Mouse (Mus musculus) liver, embryonic 14.5 days (tissue): ENCODE data around the gene Tsc1. TPM values are rescaled to one million over a fixed set of nuclear protein-coding genes. Genes with fewer than 3 reads are reported as not detected.
A peak's percentile ranks its signal among the peaks of the same experiment; 100 is the strongest.

Source experiments
- ATAC-seq: fragments of 200-750 bp; cut with Nextera tagmentation; 2 replicates; pipeline ENCODE4 v1.8.0; 2017; ENCODE audit warnings: moderate number of reproducible peaks, mild to moderate bottlenecking, moderate library complexity; ENCODE audit not compliant: insufficient read depth
- DNase-seq, 3 experiments: peaks; one replicate each; pipeline ENCODE4 v3.0.0-alpha.2; 2012 to 2013; ENCODE audit warnings: low read depth in 3 of 3, low spot score in 3 of 3
- H3K27ac ChIP-seq: fragments of 300-500 bp; sonication (generic); 2 replicates; pipeline ENCODE4 v1.5.1; 2014; ENCODE audit warnings: moderate library complexity, mild to moderate bottlenecking, control low read depth, inconsistent platforms
- H3K27me3 ChIP-seq: fragments of 300-500 bp; sonication (generic); 2 replicates; pipeline ENCODE4 v1.6.1; 2014; ENCODE audit warnings: mild to moderate bottlenecking, low read length, moderate library complexity; ENCODE audit not compliant: control insufficient read depth, insufficient read depth
- H3K36me3 ChIP-seq: fragments of 300-500 bp; sonication (generic); replicated peaks from 2 replicates; pipeline ENCODE4 v1.6.1; 2014; ENCODE audit warnings: low read depth; ENCODE audit not compliant: control insufficient read depth, insufficient read depth
- H3K4me1 ChIP-seq, 2 experiments: fragments of 200-500 bp in 1 of 2; fragments of 300-500 bp in 1 of 2; sonication (generic) in 1 of 2; replicated peaks; 2 replicates each; pipeline ENCODE4 v1.6.1; 2012 to 2014; ENCODE audit warnings: antibody characterized with exemption in 1 of 2, inconsistent platforms in 1 of 2, low read length in 1 of 2; ENCODE audit not compliant: control insufficient read depth in 2 of 2, insufficient read depth in 2 of 2
- H3K4me2 ChIP-seq: fragments of 300-500 bp; sonication (generic); 2 replicates; pipeline ENCODE4 v1.6.1; 2014; ENCODE audit warnings: low read depth, mild to moderate bottlenecking, control low read depth, moderate library complexity
- H3K4me3 ChIP-seq, 2 experiments: fragments of 200-500 bp in 1 of 2; fragments of 300-500 bp in 1 of 2; sonication (generic) in 1 of 2; 2 replicates each; pipeline ENCODE4 v1.5.1; 2012 to 2014; ENCODE audit warnings: low read depth in 2 of 2, low read length in 2 of 2, mild to moderate bottlenecking in 2 of 2, control low read depth in 1 of 2, inconsistent platforms in 1 of 2, moderate library complexity in 1 of 2; ENCODE audit not compliant: insufficient read depth in 1 of 2
- H3K9ac ChIP-seq: fragments of 300-500 bp; sonication (generic); replicated peaks from 2 replicates; pipeline ENCODE4 v1.6.1; 2014; ENCODE audit warnings: mild to moderate bottlenecking, control low read depth, moderate library complexity
- H3K9me3 ChIP-seq: fragments of 300-500 bp; sonication (generic); 2 replicates; pipeline ENCODE4 v1.6.1; 2016; ENCODE audit warnings: low read length, mixed read lengths; ENCODE audit not compliant: control insufficient read depth
- CTCF ChIP-seq: IDR thresholded peaks from 2 replicates; pipeline ENCODE4 v1.5.1; 2016; ENCODE audit warnings: antibody characterized with exemption, low read depth, control low read depth
- EP300 ChIP-seq: IDR thresholded peaks from 2 replicates; pipeline ENCODE4 v1.6.1; 2016; ENCODE audit warnings: antibody characterized with exemption, low read depth
- WGBS: fragments of 180-500 bp; shearing (Covaris S2); extraction: QIAGEN DNeasy Blood & Tissue Kit; methylation state at CpG from one replicate; pipeline ENCODE4 v1.1.7; 2014; ENCODE audit not compliant: insufficient replicate concordance; 5-methylcytosine and 5-hydroxymethylcytosine counted together
- polyA plus RNA-seq, 2 experiments: library from polyadenylated mRNA; depleted of rRNA in 1 of 2; stranded (reverse) in 1 of 2; unstranded in 1 of 2; fragments of >200 nt; fragmentation: Nextera tagmentation in 1 of 2; extraction: Ambion mirVana in 1 of 2; gene quantifications; 2 replicates each; pipeline versions ENCODE4 v1.2.1 to v1.2.3; 2012 to 2014

The Tsc1 gene
- polyA plus RNA-seq, 2 experiments, result 5.3 to 5.4 TPM

DNA sequence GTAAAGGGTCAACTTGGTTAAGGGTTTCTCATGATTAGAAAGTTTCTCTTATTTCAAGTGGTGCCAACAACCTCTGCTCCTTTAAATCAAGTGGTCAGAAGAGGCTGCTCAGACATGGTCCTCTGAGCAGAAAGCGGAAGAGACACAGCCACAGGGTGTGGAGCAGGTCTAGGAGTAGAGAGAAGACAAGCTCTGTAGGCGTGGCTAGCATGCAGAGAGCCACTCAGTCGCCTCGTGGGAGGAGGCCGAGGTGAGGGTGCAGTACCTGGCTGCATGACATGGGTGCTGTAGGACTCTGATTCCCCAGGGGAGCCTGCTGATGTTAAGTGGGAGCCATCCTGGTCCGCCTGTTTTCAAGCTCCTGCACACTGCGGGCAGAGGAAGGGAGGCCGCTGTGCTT lies 15.2 kb downstream of the Tsc1 start:
- Histone ChIP-seq H3K36me3 (peaks cover 19% of the 10 kb centered on the region), H3K4me1 (no peaks in the 10 kb centered on the region), H3K4me3 (no peak overlapping the region), H3K27ac (no peak overlapping the region), H3K27me3 (no peaks in the 10 kb centered on the region), H3K9ac (no peak overlapping the region), H3K4me2 (no peak overlapping the region), H3K9me3 (no peaks in the 10 kb centered on the region)
- 67% methylated on average over 8 of the region's 8 CpGs for WGBS
- DNase-seq (no peak), ATAC-seq (no peak)
- TF ChIP-seq EP300 (no peak), CTCF (no peak)

DNA sequence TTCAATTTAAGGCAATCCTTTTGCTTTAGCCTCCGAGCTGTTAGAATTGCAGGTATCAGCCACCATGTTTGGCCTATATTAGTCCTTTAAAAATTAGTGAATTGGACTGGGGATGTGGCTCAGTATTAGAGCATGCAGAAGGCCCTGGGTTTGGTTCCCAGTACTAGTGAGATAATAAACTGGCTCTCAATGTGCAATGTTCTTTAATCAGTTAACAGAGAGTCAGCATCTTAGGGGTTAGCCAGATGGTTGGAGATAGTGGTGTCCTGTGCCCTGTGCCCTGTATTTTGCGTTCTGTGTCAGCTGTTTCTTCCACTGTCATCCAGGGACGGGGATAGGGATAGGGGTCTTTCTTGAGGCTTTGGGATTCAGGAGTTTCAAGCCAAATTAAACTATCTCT lies 21.9 kb downstream of the Tsc1 start:
- H3K27me3 ChIP-seq, result no peaks in the 10 kb centered on the region
- peak; percentile 79 for ATAC-seq
- peaks cover 38% of the 10 kb centered on the region for H3K36me3 ChIP-seq
- WGBS, result 62% methylated on average over 3 of the region's 3 CpGs
- H3K27ac ChIP-seq, result no peak overlapping the region
- H3K9me3 ChIP-seq, result no peaks in the 10 kb centered on the region
- H3K4me2 ChIP-seq, result no peak overlapping the region
- H3K4me3 ChIP-seq, result no peak overlapping the region
- TF ChIP-seq CTCF (no peak), EP300 (peak; percentile 79)
- no peak overlapping the region for H3K9ac ChIP-seq
- DNase-seq, result no peak
- peaks cover 3% of the 10 kb centered on the region in 2 experiments; a peak in 1 of 4 replicates for H3K4me1 ChIP-seq

DNA sequence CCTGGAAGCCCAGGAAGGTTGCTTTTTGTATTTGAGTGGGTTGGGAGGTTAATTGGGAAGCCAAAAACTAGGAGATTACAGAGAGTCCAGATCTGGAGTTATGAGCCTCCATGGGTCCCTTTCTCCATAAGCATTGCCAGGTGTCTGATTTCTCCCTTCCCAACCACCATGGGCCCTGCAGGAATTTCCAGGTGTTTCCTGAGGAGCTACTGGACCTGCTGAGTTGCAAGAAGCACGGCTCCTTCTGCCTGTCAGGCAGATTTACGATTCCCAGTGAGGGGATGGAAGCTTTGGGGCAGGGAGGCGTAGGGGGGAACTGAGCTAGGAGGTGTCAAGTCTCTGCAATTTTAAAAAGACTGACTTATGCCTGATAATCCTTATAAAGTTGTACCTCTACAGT lies 24.8 kb downstream of the Tsc1 start:
- ATAC-seq (no peak), DNase-seq (no peak)
- Histone ChIP-seq H3K27ac (no peak overlapping the region), H3K4me3 (no peak overlapping the region), H3K36me3 (peaks cover 22% of the 10 kb centered on the region), H3K9ac (no peak overlapping the region), H3K4me1 (peaks cover 3% of the 10 kb centered on the region in 2 experiments; a peak in 1 of 4 replicates), H3K4me2 (no peak overlapping the region), H3K27me3 (no peaks in the 10 kb centered on the region), H3K9me3 (no peaks in the 10 kb centered on the region)
- no peak for TF ChIP-seq CTCF
- 70% methylated on average over 3 of the region's 3 CpGs for WGBS

DNA sequence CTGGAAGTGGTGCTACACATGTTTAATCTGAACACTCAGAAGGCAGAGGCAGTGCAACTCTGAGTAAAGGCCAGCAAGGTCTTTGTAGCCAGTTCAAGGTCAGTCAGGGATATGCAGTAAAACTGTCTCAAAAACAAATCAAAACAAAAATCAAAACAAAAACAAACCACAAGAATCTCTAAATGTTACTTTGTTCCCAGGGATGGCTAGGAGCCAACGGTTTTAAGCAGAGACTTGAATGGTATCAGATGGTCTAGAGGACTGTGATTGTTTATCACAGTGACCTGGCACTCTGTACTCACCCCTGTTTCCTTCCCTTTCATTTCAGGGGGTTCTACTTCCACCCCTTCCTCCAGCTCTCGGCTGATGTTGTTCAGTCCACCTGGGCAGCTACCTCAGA lies 30.4 kb downstream of the Tsc1 start:
- no peak for DNase-seq
- Histone ChIP-seq H3K9ac (no peak overlapping the region), H3K4me2 (no peak overlapping the region), H3K9me3 (no peaks in the 10 kb centered on the region), H3K27me3 (no peaks in the 10 kb centered on the region), H3K36me3 (peaks cover 32% of the 10 kb centered on the region), H3K4me1 (no peaks in the 10 kb centered on the region), H3K27ac (no peak overlapping the region), H3K4me3 (no peak overlapping the region)
- no peak for TF ChIP-seq EP300
- TF ChIP-seq CTCF, result no peak
- ATAC-seq, result no peak
- WGBS, result 53% methylated on average over 2 of the region's 2 CpGs

DNA sequence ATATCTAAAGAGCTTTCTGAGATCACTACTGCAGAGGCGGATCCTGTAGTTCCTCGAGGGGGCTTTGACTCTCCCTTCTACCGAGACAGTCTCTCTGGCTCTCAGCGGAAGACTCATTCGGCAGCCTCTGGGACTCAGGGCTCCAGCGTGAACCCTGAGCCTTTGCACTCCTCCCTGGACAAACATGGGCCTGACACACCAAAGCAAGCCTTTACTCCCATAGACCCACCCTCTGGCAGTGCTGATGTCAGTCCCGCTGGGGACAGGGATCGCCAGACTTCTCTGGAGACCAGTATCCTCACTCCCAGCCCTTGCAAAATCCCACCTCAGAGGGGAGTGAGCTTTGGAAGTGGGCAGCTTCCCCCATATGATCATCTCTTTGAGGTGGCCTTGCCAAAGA lies 35.0 kb downstream of the Tsc1 start:
- WGBS, result 82% methylated on average over 8 of the region's 8 CpGs
- Histone ChIP-seq H3K27ac (no peak overlapping the region), H3K9ac (no peak overlapping the region), H3K4me3 (no peak overlapping the region), H3K9me3 (no peaks in the 10 kb centered on the region), H3K36me3 (peaks cover 40% of the 10 kb centered on the region), H3K27me3 (no peaks in the 10 kb centered on the region), H3K4me2 (no peak overlapping the region), H3K4me1 (no peaks in the 10 kb centered on the region)
- DNase-seq (no peak), ATAC-seq (peak; percentile 48; the same call in 1 of the 2 replicates)
- TF ChIP-seq EP300 (no peak), CTCF (no peak)

DNA sequence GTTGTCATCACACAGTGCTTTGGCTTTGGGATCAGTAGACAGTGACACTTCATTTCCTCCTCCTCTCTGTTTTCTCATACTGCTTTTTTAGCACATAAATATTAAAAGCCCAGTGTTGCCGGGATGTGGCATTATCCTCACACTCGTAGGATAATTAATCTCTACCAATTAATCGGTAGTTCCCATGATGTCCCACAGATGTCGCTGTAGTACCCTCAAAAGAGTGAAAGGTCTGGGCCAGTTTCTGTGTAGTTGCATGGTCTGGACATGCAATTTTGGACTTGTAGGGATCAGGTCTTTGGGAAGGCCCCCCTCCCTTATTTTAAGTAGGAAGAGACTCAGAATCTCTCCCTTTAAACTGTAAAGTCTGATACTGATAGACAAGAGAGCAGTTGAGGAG lies 39.7 kb downstream of the Tsc1 start:
- Histone ChIP-seq H3K4me2 (no peak overlapping the region), H3K36me3 (peaks cover 27% of the 10 kb centered on the region), H3K4me3 (no peak overlapping the region), H3K27ac (no peak overlapping the region), H3K4me1 (no peaks in the 10 kb centered on the region), H3K9ac (no peak overlapping the region), H3K27me3 (no peaks in the 10 kb centered on the region), H3K9me3 (no peaks in the 10 kb centered on the region)
- TF ChIP-seq EP300, result no peak
- peak; percentile 60 for TF ChIP-seq CTCF
- WGBS, result 44% methylated on average over 4 of the region's 4 CpGs
- no peak for ATAC-seq
- DNase-seq, result no peak
